Mouse (Mus musculus): ENCODE results near the gene Cpm. TPM values are rescaled to one million over a fixed set of nuclear protein-coding genes. Genes with fewer than 3 reads are reported as not detected.
"Not testable (repeated sequence)": the region's sequence is repeated elsewhere in the genome, so short reads cannot be mapped to it uniquely, and the experiment has no call there.

Gene Cpm
- polyA plus RNA-seq, 1 experiment = 3.9 TPM

- no peak for DNase-seq (ENCODE audit: extremely low spot score in 1 of 2, low spot score in 1 of 2)
Observed at GRCm38 (mm10) chr10:117696021-117696826, 66.9 kb downstream of the Cpm start.

GRCm38 (mm10) chr10:117696827-117697560 lies 67.7 kb downstream of the Cpm start:
- no peak for DNase-seq (ENCODE audit: extremely low spot score in 1 of 2, low spot score in 1 of 2)

- DNase-seq (ENCODE audit: extremely low spot score in 1 of 2, low spot score in 1 of 2) = no peak
Observed at GRCm38 (mm10) chr10:117697561-117698115, 68.3 kb downstream of the Cpm start.

GRCm38 (mm10) chr10:117698313-117699138 lies 69.2 kb downstream of the Cpm start:
- DNase-seq (ENCODE audit: extremely low spot score in 1 of 2, low spot score in 1 of 2) = no peak

GRCm38 (mm10) chr10:117699914-117700313 lies 70.6 kb downstream of the Cpm start:
- DNase-seq (ENCODE audit: extremely low spot score in 1 of 2, low spot score in 1 of 2) = no peak

GRCm38 (mm10) chr10:117700450-117700849 lies 71.2 kb downstream of the Cpm start:
- DNase-seq (ENCODE audit: extremely low spot score in 1 of 2, low spot score in 1 of 2) = no peak

- DNase-seq (ENCODE audit: extremely low spot score in 1 of 2, low spot score in 1 of 2) = no peak
Observed at GRCm38 (mm10) chr10:117701034-117701829, 71.9 kb downstream of the Cpm start.

GRCm38 (mm10) chr10:117702024-117702833 lies 72.9 kb downstream of the Cpm start:
- DNase-seq (ENCODE audit: extremely low spot score in 1 of 2, low spot score in 1 of 2) = no peak

- DNase-seq (ENCODE audit: extremely low spot score in 1 of 2, low spot score in 1 of 2) = no peak
Observed at GRCm38 (mm10) chr10:117703506-117703905, 74.2 kb downstream of the Cpm start.

GRCm38 (mm10) chr10:117704314-117704963 lies 75.1 kb downstream of the Cpm start:
- DNase-seq (ENCODE audit: extremely low spot score in 1 of 2, low spot score in 1 of 2) = not testable (repeated sequence)

GRCm38 (mm10) chr10:117704964-117705335 lies 75.7 kb downstream of the Cpm start:
- no peak for DNase-seq (ENCODE audit: extremely low spot score in 1 of 2, low spot score in 1 of 2)

GRCm38 (mm10) chr10:117705806-117706205 lies 76.5 kb downstream of the Cpm start:
- no peak for DNase-seq (ENCODE audit: extremely low spot score in 1 of 2, low spot score in 1 of 2)

GRCm38 (mm10) chr10:117706440-117706839 lies 77.1 kb downstream of the Cpm start:
- DNase-seq (ENCODE audit: extremely low spot score in 1 of 2, low spot score in 1 of 2) = no peak

- DNase-seq (ENCODE audit: extremely low spot score in 1 of 2, low spot score in 1 of 2) = no peak
Observed at GRCm38 (mm10) chr10:117707114-117707838, 78.0 kb downstream of the Cpm start.

- no peak for DNase-seq (ENCODE audit: extremely low spot score in 1 of 2, low spot score in 1 of 2)
Observed at GRCm38 (mm10) chr10:117708376-117708775, 79.1 kb downstream of the Cpm start.

GRCm38 (mm10) chr10:117708856-117709255 lies 79.6 kb downstream of the Cpm start:
- no peak for DNase-seq (ENCODE audit: extremely low spot score in 1 of 2, low spot score in 1 of 2)

GRCm38 (mm10) chr10:117709326-117709830 lies 80.1 kb downstream of the Cpm start:
- no peak for DNase-seq (ENCODE audit: extremely low spot score in 1 of 2, low spot score in 1 of 2)
